Mouse (Mus musculus) forebrain, embryonic 13.5 days (tissue): ENCODE measurements at regions not wholly inside any gene's neighbourhood (a gene's known extent, or its start where the extent isn't known, plus 50 kb on each side); places are given as distances from the start of the nearest gene placed in this dataset.

Experiments
- ATAC-seq: fragments of 200-750 bp; cut with Nextera tagmentation; 2 replicates; pipeline ENCODE4 v1.8.0; 2017
- H3K27ac ChIP-seq: fragments of 300-500 bp; sonication (generic); 2 replicates; pipeline ENCODE4 v1.5.1; 2015; ENCODE audit warnings: inconsistent platforms, mild to moderate bottlenecking, moderate library complexity
- H3K27me3 ChIP-seq: fragments of 300-500 bp; sonication (generic); 2 replicates; pipeline ENCODE4 v1.6.1; 2015; ENCODE audit warnings: mild to moderate bottlenecking, inconsistent platforms
- H3K36me3 ChIP-seq: fragments of 300-500 bp; sonication (generic); 2 replicates; pipeline ENCODE4 v1.6.1; 2015; ENCODE audit warnings: mild to moderate bottlenecking, inconsistent platforms; ENCODE audit not compliant: poor library complexity, severe bottlenecking
- H3K4me1 ChIP-seq: fragments of 300-500 bp; sonication (generic); 2 replicates; pipeline ENCODE4 v1.6.1; 2015; ENCODE audit warnings: inconsistent platforms
- H3K4me2 ChIP-seq: fragments of 300-500 bp; sonication (generic); 2 replicates; pipeline ENCODE4 v1.6.1; 2015; ENCODE audit warnings: inconsistent platforms, mild to moderate bottlenecking, moderate library complexity
- H3K4me3 ChIP-seq: fragments of 300-500 bp; sonication (generic); 2 replicates; pipeline ENCODE4 v1.5.1; 2015; ENCODE audit warnings: mild to moderate bottlenecking, inconsistent platforms
- H3K9ac ChIP-seq: fragments of 300-500 bp; sonication (generic); 2 replicates; pipeline ENCODE4 v1.6.1; 2015; ENCODE audit warnings: mild to moderate bottlenecking, inconsistent platforms
- H3K9me3 ChIP-seq: fragments of 300-500 bp; sonication (generic); replicated peaks from 2 replicates; pipeline ENCODE4 v1.6.1; 2016; ENCODE audit warnings: inconsistent platforms
- WGBS: fragments of 180-500 bp; shearing (Covaris S2); methylation state at CpG from one replicate; pipeline ENCODE4 v1.1.7; 2015; 5-methylcytosine and 5-hydroxymethylcytosine counted together

GRCm38 (mm10) chr13:116795041-116795440, 230.3 kb downstream of the Parp8 start:
- Histone ChIP-seq H3K4me3 (no peak overlapping the region), H3K27me3 (no peaks in the 10 kb centered on the region), H3K9ac (no peak overlapping the region), H3K4me1 (no peaks in the 10 kb centered on the region), H3K9me3 (no peaks in the 10 kb centered on the region), H3K36me3 (no peaks in the 10 kb centered on the region), H3K27ac (no peak overlapping the region), H3K4me2 (no peak overlapping the region)
- 48% methylated on average over 2 of the region's 2 CpGs for WGBS
- no peak for ATAC-seq

GRCm38 (mm10) chr13:116781616-116782015, 243.7 kb downstream of the Parp8 start:
- Histone ChIP-seq H3K4me2 (no peak overlapping the region), H3K4me3 (no peak overlapping the region), H3K36me3 (no peaks in the 10 kb centered on the region), H3K9me3 (no peaks in the 10 kb centered on the region), H3K9ac (no peak overlapping the region), H3K4me1 (no peaks in the 10 kb centered on the region), H3K27ac (no peak overlapping the region), H3K27me3 (no peaks in the 10 kb centered on the region)
- ATAC-seq: no peak

GRCm38 (mm10) chr13:116765491-116765890, 259.8 kb downstream of the Parp8 start:
- Histone ChIP-seq H3K4me1 (no peaks in the 10 kb centered on the region), H3K36me3 (no peaks in the 10 kb centered on the region), H3K4me3 (no peak overlapping the region), H3K9me3 (no peaks in the 10 kb centered on the region), H3K4me2 (no peak overlapping the region), H3K9ac (no peak overlapping the region), H3K27ac (no peak overlapping the region), H3K27me3 (no peaks in the 10 kb centered on the region)
- no peak for ATAC-seq
- WGBS: 83% methylated on average over 3 of the region's 3 CpGs

GRCm38 (mm10) chr13:116759912-116760311, 265.4 kb downstream of the Parp8 start:
- H3K36me3 ChIP-seq: no peaks in the 10 kb centered on the region
- 96% methylated on average over 2 of the region's 2 CpGs for WGBS

GRCm38 (mm10) chr13:116740825-116741224, 284.5 kb downstream of the Parp8 start:
- no peak for ATAC-seq

More at GRCm38 (mm10) chr13:116759912-116760311, 265.4 kb downstream of the Parp8 start:
- Histone ChIP-seq H3K9me3 (no peaks in the 10 kb centered on the region), H3K4me3 (no peak overlapping the region), H3K27me3 (no peaks in the 10 kb centered on the region), H3K27ac (no peak overlapping the region), H3K4me2 (no peak overlapping the region), H3K9ac (no peak overlapping the region), H3K4me1 (no peaks in the 10 kb centered on the region)
- ATAC-seq: no peak

GRCm38 (mm10) chr13:116723361-116724153, 301.8 kb downstream of the Parp8 start:
- Histone ChIP-seq H3K9me3 (no peaks in the 10 kb centered on the region), H3K27ac (no peak overlapping the region), H3K4me3 (no peak overlapping the region), H3K27me3 (no peaks in the 10 kb centered on the region), H3K4me1 (peaks cover 9% of the 10 kb centered on the region), H3K9ac (no peak overlapping the region), H3K4me2 (0 out of 2 replicates have a peak overlapping the region, but pooled peaks have one; percentile 10), H3K36me3 (no peaks in the 10 kb centered on the region)
- 40% methylated on average over 14 of the region's 14 CpGs for WGBS
- peak; percentile 69; the same call in 1 of the 2 replicates for ATAC-seq

More at GRCm38 (mm10) chr13:116740825-116741224, 284.5 kb downstream of the Parp8 start:
- Histone ChIP-seq H3K4me1 (no peaks in the 10 kb centered on the region), H3K9me3 (no peaks in the 10 kb centered on the region), H3K9ac (no peak overlapping the region), H3K4me3 (no peak overlapping the region), H3K4me2 (no peak overlapping the region), H3K36me3 (no peaks in the 10 kb centered on the region), H3K27ac (no peak overlapping the region), H3K27me3 (no peaks in the 10 kb centered on the region)
- 87% methylated on average over 4 of the region's 4 CpGs for WGBS

GRCm38 (mm10) chr13:116714809-116715208, 310.5 kb downstream of the Parp8 start:
- ATAC-seq: peak; percentile 35
- peaks cover 35% of the 10 kb centered on the region for H3K27me3 ChIP-seq
- WGBS: 19% methylated on average over 5 of the region's 5 CpGs
- H3K4me3 ChIP-seq: no peak overlapping the region
- peaks cover 16% of the 10 kb centered on the region for H3K4me1 ChIP-seq
- H3K36me3 ChIP-seq: no peaks in the 10 kb centered on the region
- H3K4me2 ChIP-seq: no peak overlapping the region
- no peak overlapping the region for H3K9ac ChIP-seq
- H3K27ac ChIP-seq: no peak overlapping the region
- H3K9me3 ChIP-seq: no peaks in the 10 kb centered on the region

- peak overlapping the region; percentile 38 for H3K4me3 ChIP-seq
- H3K9me3 ChIP-seq: no peaks in the 10 kb centered on the region
- peak overlapping the region; percentile 57 for H3K27ac ChIP-seq
- H3K4me2 ChIP-seq: peak overlapping the region; percentile 69
- peaks cover 37% of the 10 kb centered on the region for H3K4me1 ChIP-seq
- H3K9ac ChIP-seq: peak overlapping the region; percentile 52
- H3K27me3 ChIP-seq: peaks cover 55% of the 10 kb centered on the region
- peak; percentile 89 for ATAC-seq
- no peaks in the 10 kb centered on the region for H3K36me3 ChIP-seq
- WGBS: under 1% methylated on average over 24 of the region's 24 CpGs
Measured at GRCm38 (mm10) chr13:116711866-116712593, 313.3 kb downstream of the Parp8 start.

- no peaks in the 10 kb centered on the region for H3K36me3 ChIP-seq
- whole genome bisulfite sequencing: 2% methylated on average over 22 of the region's 22 CpGs
- peak overlapping the region; percentile 69 for H3K4me2 ChIP-seq
- peak; percentile 65 for ATAC-seq
- H3K27ac ChIP-seq: peak overlapping the region; percentile 57
- peaks cover 62% of the 10 kb centered on the region for H3K27me3 ChIP-seq
- peak overlapping the region; percentile 38 for H3K4me3 ChIP-seq
- peaks cover 39% of the 10 kb centered on the region for H3K4me1 ChIP-seq
- peak overlapping the region; percentile 52 for H3K9ac ChIP-seq
- no peaks in the 10 kb centered on the region for H3K9me3 ChIP-seq
Measured at GRCm38 (mm10) chr13:116711148-116711865, 314.0 kb downstream of the Parp8 start.

GRCm38 (mm10) chr13:116709671-116710070, 315.7 kb downstream of the Parp8 start:
- Histone ChIP-seq H3K9ac (no peak overlapping the region), H3K27ac (no peak overlapping the region; the same call in 1 of the 2 replicates), H3K9me3 (no peaks in the 10 kb centered on the region), H3K27me3 (peaks cover 72% of the 10 kb centered on the region), H3K4me3 (no peak overlapping the region), H3K4me2 (0 out of 2 replicates have a peak overlapping the region, but pooled peaks have one; percentile 67), H3K36me3 (no peaks in the 10 kb centered on the region), H3K4me1 (peaks cover 48% of the 10 kb centered on the region)
- 17% methylated on average over 7 of the region's 7 CpGs for WGBS
- ATAC-seq: no peak

- H3K4me3 ChIP-seq: peak overlapping the region; percentile 43
- peaks cover 48% of the 10 kb centered on the region for H3K4me1 ChIP-seq
- H3K27ac ChIP-seq: peak overlapping the region; percentile 66
- peak overlapping the region; percentile 67 for H3K4me2 ChIP-seq
- H3K36me3 ChIP-seq: no peaks in the 10 kb centered on the region
- peak overlapping the region; percentile 41; the same call in 1 of the 2 replicates for H3K9ac ChIP-seq
- H3K27me3 ChIP-seq: peaks cover 74% of the 10 kb centered on the region
- 2% methylated on average over 16 of the region's 16 CpGs for WGBS
- no peak for ATAC-seq
- no peaks in the 10 kb centered on the region for H3K9me3 ChIP-seq
Measured at GRCm38 (mm10) chr13:116708846-116709245, 316.5 kb downstream of the Parp8 start.

- peak overlapping the region; percentile 66 for H3K27ac ChIP-seq
- ATAC-seq: no peak
- WGBS: 1% methylated on average over 7 of the region's 7 CpGs
Measured at GRCm38 (mm10) chr13:116708456-116708780, 316.9 kb downstream of the Parp8 start.

More at GRCm38 (mm10) chr13:116708456-116708780, 316.9 kb downstream of the Parp8 start:
- Histone ChIP-seq H3K36me3 (no peaks in the 10 kb centered on the region), H3K4me3 (peak overlapping the region; percentile 43), H3K9ac (0 out of 2 replicates have a peak overlapping the region, but pooled peaks have one; percentile 41), H3K9me3 (no peaks in the 10 kb centered on the region), H3K4me1 (peaks cover 48% of the 10 kb centered on the region), H3K4me2 (peak overlapping the region; percentile 67), H3K27me3 (peaks cover 73% of the 10 kb centered on the region)
